Mouse (Mus musculus): ENCODE data around the gene Cyp39a1.

Cyp39a1 gene

GRCm38 (mm10) chr17:43667290-43667843 is at the start of gene Cyp39a1:
Cyp39a1 (plus strand) TSS chr17:43667425.
- no peak for DNase-seq

- no peak for DNase-seq
Measured at GRCm38 (mm10) chr17:43619156-43619555, 48.1 kb upstream of the Cyp39a1 start.

GRCm38 (mm10) chr17:43622076-43622475 is 45.1 kb upstream of the Cyp39a1 start:
- DNase-seq, result no peak

GRCm38 (mm10) chr17:43628246-43628645 is 39.0 kb upstream of the Cyp39a1 start:
- DNase-seq, result no peak

GRCm38 (mm10) chr17:43629026-43629495 is 38.2 kb upstream of the Cyp39a1 start:
- DNase-seq, result no peak

GRCm38 (mm10) chr17:43629496-43630426 is 37.5 kb upstream of the Cyp39a1 start, which contains the start of gene Tdrd6:
Tdrd6 (minus strand) TSS chr17:43630299.
- DNase-seq, result peak; percentile 23

GRCm38 (mm10) chr17:43630427-43630760 is 36.8 kb upstream of the Cyp39a1 start:
- DNase-seq, result no peak

- no peak for DNase-seq
Measured at GRCm38 (mm10) chr17:43637146-43637545, 30.1 kb upstream of the Cyp39a1 start.

GRCm38 (mm10) chr17:43640825-43641224 is 26.4 kb upstream of the Cyp39a1 start:
- no peak for DNase-seq

GRCm38 (mm10) chr17:43643191-43643590 is 24.0 kb upstream of the Cyp39a1 start:
- no peak for DNase-seq

- no peak for DNase-seq
Measured at GRCm38 (mm10) chr17:43644375-43644774, 22.9 kb upstream of the Cyp39a1 start.

GRCm38 (mm10) chr17:43645136-43645535 is 22.1 kb upstream of the Cyp39a1 start:
- DNase-seq, result no peak

- no peak for DNase-seq
Measured at GRCm38 (mm10) chr17:43646925-43647324, 20.3 kb upstream of the Cyp39a1 start.

GRCm38 (mm10) chr17:43649641-43650436 is 17.4 kb upstream of the Cyp39a1 start:
- DNase-seq, result no peak

- no peak for DNase-seq
Measured at GRCm38 (mm10) chr17:43651314-43652046, 15.7 kb upstream of the Cyp39a1 start.

- peak; percentile 75 for DNase-seq
Measured at GRCm38 (mm10) chr17:43666576-43667289, 492 bp upstream of the Cyp39a1 start, which contains the start of gene Slc25a27. Slc25a27 (minus strand) TSS chr17:43667214.

- DNase-seq, result no peak
Measured at GRCm38 (mm10) chr17:43669145-43669695, 2.0 kb downstream of the Cyp39a1 start.

- DNase-seq, result no peak
Measured at GRCm38 (mm10) chr17:43671907-43672306, 4.7 kb downstream of the Cyp39a1 start.

GRCm38 (mm10) chr17:43675228-43675627 is 8.0 kb downstream of the Cyp39a1 start:
- no peak for DNase-seq

GRCm38 (mm10) chr17:43676241-43676640 is 9.0 kb downstream of the Cyp39a1 start:
- no peak for DNase-seq

GRCm38 (mm10) chr17:43677317-43677716 is 10.1 kb downstream of the Cyp39a1 start:
- DNase-seq, result no peak
